Mouse (Mus musculus): ENCODE measurements around the gene Hoxa4.

The Hoxa4 gene

GRCm38 (mm10) chr6:52228475-52229465 is 37.2 kb upstream of the Hoxa4 start:
- peak; percentile 74 to 81 for DNase-seq

GRCm38 (mm10) chr6:52227470-52228222 is 36.1 kb upstream of the Hoxa4 start:
- peak; percentile 62 to 79 for DNase-seq

- DNase-seq: peak; percentile 74 to 82
These were observed 35.2 kb upstream of the Hoxa4 start for GRCm38 (mm10) chr6:52226569-52227257.

- DNase-seq: peak; percentile 92 to 96
These were observed 34.3 kb upstream of the Hoxa4 start for GRCm38 (mm10) chr6:52225612-52226568.

- DNase-seq: peak; percentile 58 to 74
These were observed 33.5 kb upstream of the Hoxa4 start for GRCm38 (mm10) chr6:52224895-52225611.

- peak; percentile 45 to 59 for DNase-seq
These were observed 32.6 kb upstream of the Hoxa4 start for GRCm38 (mm10) chr6:52223939-52224760.

- peak; percentile 41 to 63 for DNase-seq
These were observed 31.2 kb upstream of the Hoxa4 start for GRCm38 (mm10) chr6:52222729-52223128.

GRCm38 (mm10) chr6:52221993-52222685 is 30.6 kb upstream of the Hoxa4 start:
- peak; percentile 76 to 84 for DNase-seq

- DNase-seq: peak; percentile 97
These were observed 29.9 kb upstream of the Hoxa4 start, which contains the start of gene Hoxa7 for GRCm38 (mm10) chr6:52221337-52221992. Gene Hoxa7 (minus strand): TSS chr6:52221854.

GRCm38 (mm10) chr6:52220865-52221310 is 29.3 kb upstream of the Hoxa4 start:
- no peak for DNase-seq

GRCm38 (mm10) chr6:52220003-52220864 is 28.7 kb upstream of the Hoxa4 start:
- DNase-seq: peak; percentile 70 to 82

- DNase-seq: peak; percentile 24 to 59
These were observed 27.8 kb upstream of the Hoxa4 start for GRCm38 (mm10) chr6:52219234-52219942.

GRCm38 (mm10) chr6:52218643-52219215 is 27.2 kb upstream of the Hoxa4 start:
- DNase-seq: peak in 1 of 2 experiments; percentile 58

GRCm38 (mm10) chr6:52217895-52218642 is 26.5 kb upstream of the Hoxa4 start:
- peak; percentile 53 to 69 for DNase-seq

GRCm38 (mm10) chr6:52217459-52217768 is 25.9 kb upstream of the Hoxa4 start:
- peak; percentile 95 to 97 for DNase-seq

All from kidney, postnatal 4 days (tissue).